ENCODE assay signal across 9 mouse cellular contexts in the genomic region with DNA sequence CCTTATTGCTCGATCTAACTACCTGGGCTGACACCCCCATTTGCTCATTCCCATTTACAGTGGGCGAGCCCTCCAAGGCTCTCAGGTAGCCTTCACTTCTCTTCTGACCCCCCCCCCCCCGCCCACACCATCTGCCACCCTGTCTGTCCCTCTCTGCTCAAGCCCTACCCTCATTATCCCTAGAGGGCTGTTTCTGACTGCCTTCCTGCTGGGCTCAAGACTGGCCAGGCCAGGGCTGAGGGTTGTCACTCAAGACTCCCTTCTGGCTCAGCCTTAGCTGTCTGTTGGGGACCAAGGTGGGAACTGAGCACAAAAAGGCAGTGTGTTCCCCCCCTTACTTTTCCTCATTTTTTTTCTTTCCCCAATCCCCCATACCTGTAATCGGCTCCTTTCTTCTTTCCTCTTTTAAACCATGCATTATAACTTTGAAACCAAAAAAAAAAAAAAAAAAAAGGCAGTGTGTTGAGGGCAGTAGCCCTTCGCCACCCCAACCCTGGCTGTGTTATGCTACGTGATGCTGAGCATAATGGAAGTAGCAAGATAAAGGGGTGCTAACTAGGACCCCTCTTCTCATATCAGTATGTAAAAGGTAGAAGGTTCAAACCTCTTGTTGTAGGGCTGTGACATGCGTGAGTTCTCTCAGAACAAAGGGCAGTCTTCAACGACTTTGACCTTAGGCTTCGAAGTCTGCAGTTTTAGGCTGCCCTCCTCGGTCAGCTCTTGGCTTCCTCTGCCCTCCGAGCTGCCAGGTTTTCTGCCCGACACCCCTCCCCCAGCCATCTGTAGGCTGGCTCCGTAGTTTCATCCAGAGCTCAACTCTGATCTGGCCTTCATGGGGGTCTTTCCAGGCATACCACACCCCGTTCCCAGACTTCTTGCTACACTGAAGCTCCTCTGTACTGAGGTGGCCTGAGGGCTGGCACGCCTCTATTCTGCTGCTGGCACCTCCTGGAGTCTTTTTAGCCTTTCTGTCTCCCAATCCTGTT. TPM values are rescaled to one million over a fixed set of nuclear protein-coding genes. Genes with fewer than 3 reads are reported as not detected.
DNase-seq lines count a peak whose midpoint lies in the region; ATAC-seq lines count a peak whose summit lies in the region.
"Had no signal": no experiment of that assay in that cellular context is flagged by ENCODE, and none has a peak within 500 bp of the region (broad histone marks: within the 10 kb centered on the region; RNA-seq: fewer than 3 reads in every experiment).

No protein-coding gene starts in this region.

- H3K36me3 ChIP-seq in forebrain, embryonic 13.5 days (ENCODE audit: poor library complexity, severe bottlenecking): peaks cover 45% of the 10 kb centered on the region
- peaks cover 42% of the 10 kb centered on the region for H3K36me3 ChIP-seq in forebrain, embryonic 12.5 days (replicated peaks)

- no peak overlapping the region for H3K4me3 ChIP-seq in forebrain, embryonic 13.5 days
- no peak overlapping the region for H3K4me3 ChIP-seq in forebrain, embryonic 12.5 days (replicated peaks)

- WGBS in forebrain, embryonic 13.5 days: 68% methylated on average over 14 of the region's 15 CpGs
- 73% methylated on average over 13 of the region's 15 CpGs for WGBS in forebrain, embryonic 12.5 days

- no peaks in the 10 kb centered on the region for H3K27me3 ChIP-seq in forebrain, embryonic 13.5 days
- no peaks in the 10 kb centered on the region for H3K27me3 ChIP-seq in forebrain, embryonic 12.5 days

- H3K9ac ChIP-seq in forebrain, embryonic 13.5 days: peak overlapping the region; percentile 30; the same call in 1 of the 2 replicates
- no peak overlapping the region for H3K9ac ChIP-seq in forebrain, embryonic 12.5 days
- H3K9ac ChIP-seq: lung, embryonic 14.5 days had no signal

- peaks cover 39% of the 10 kb centered on the region for H3K4me1 ChIP-seq in forebrain, embryonic 13.5 days
- peaks cover 27% of the 10 kb centered on the region for H3K4me1 ChIP-seq in forebrain, embryonic 12.5 days

- no peak overlapping the region; the same call in 1 of the 2 replicates for H3K27ac ChIP-seq in forebrain, embryonic 13.5 days
- H3K27ac ChIP-seq in forebrain, embryonic 12.5 days: no peak overlapping the region

- no peak for ATAC-seq in forebrain, embryonic 13.5 days
- ATAC-seq in forebrain, embryonic 12.5 days (ENCODE audit: low FRiP score): no peak

- peak; percentile 84 to 85 for DNase-seq in kidney, adult 8-10 months
- DNase-seq in kidney, postnatal 4 days: no peak
- DNase-seq in cerebellum, adult 18-20 months: peak; percentile 68 to 71
- DNase-seq in kidney, postnatal 25 days: peak; percentile 79 to 89
- DNase-seq in urinary bladder, postnatal 36 days (ENCODE audit: low spot score in 2 of 2): no peak
- DNase-seq in urinary bladder, postnatal 14 days (ENCODE audit: low spot score): no peak
- DNase-seq: lung, embryonic 14.5 days had no signal

- no peaks in the 10 kb centered on the region for H3K9me3 ChIP-seq in forebrain, embryonic 13.5 days (replicated peaks)
- H3K9me3 ChIP-seq in forebrain, embryonic 12.5 days: no peaks in the 10 kb centered on the region

- H3K4me2 ChIP-seq in forebrain, embryonic 13.5 days: no peak overlapping the region
- H3K4me2 ChIP-seq in forebrain, embryonic 12.5 days: no peak overlapping the region
- H3K4me2 ChIP-seq: lung, embryonic 14.5 days had no signal

RNA-seq across cellular contexts. Expression of gene Gramd4, which starts 59.9 kb away (rescaled TPM):
- polyA plus RNA-seq in forebrain, embryonic 13.5 days (2015; fragmentation: Nextera tagmentation; extraction: Ambion mirVana): 30.1 and 31.6 TPM in 2 replicates
- polyA plus RNA-seq in forebrain, embryonic 12.5 days (2016; fragmentation: Nextera tagmentation; extraction: Ambion mirVana): 33.4 and 36.6 TPM in 2 replicates

Comparison
In these comparisons a context has a peak if more than half of its experiments do, and no peak if none do; other contexts are left out.
1. DNase-seq: peak in kidney, adult 8-10 months (2 of 2), cerebellum, adult 18-20 months (2 of 2) and kidney, postnatal 25 days (2 of 2); none in kidney, postnatal 4 days (0 of 2), urinary bladder, postnatal 36 days (0 of 2) and urinary bladder, postnatal 14 days (single experiment).